Mouse (Mus musculus) left cerebral cortex, postnatal 10 days (tissue): ENCODE data around the gene Sf1. TPM values are rescaled to one million over a fixed set of nuclear protein-coding genes. Genes with fewer than 3 reads are reported as not detected.
A peak's percentile ranks its signal among the peaks of the same experiment; 100 is the strongest.

Source experiments
- DNase-seq, 2 experiments: peaks; one replicate each; pipeline ENCODE4 v3.0.0; 2021 to 2022; ENCODE audit warnings: low spot score in 2 of 2, mixed read lengths in 1 of 2; ENCODE audit errors: extremely low spot score in 1 of 2
- intact Hi-C: fragments of 180-260 bp; cut with DNase I; formaldehyde crosslinking; loops from one replicate; pipeline ENCODE4 v1.15.1; 2025
- microRNA-seq: library from miRNA; unstranded; fragments of <30 nt; microRNA quantifications from one replicate; pipeline ENCODE4 v1.2.0, GENCODE M21; 2022
- total RNA-seq, 2 experiments: library from RNA; stranded (reverse); gene quantifications; 2 replicates each; pipeline ENCODE4 v1.2.3; 2021

Sf1 gene
- total RNA-seq, 2 experiments from 2014 or later, result 178 to 194 TPM

GRCm38 (mm10) chr19:6426703-6427500, 63.4 kb downstream of the Sf1 start:
- peak in 1 of 2 experiments; percentile 57 for DNase-seq
- intact Hi-C loops, result no loop called here

Small RNA genes lying within 50 kb of the gene (microRNA-seq; reads per million reads assigned to microRNA genes)
- 8.3 reads per million, percentile 27 among the genes with 10 or more reads in this experiment for gene Mir6989

Other genes starting within 250 kb of the Sf1 start
- gene Sac3d1, start 245.0 kb upstream of the Sf1 start, total RNA-seq, result 10 to 100 TPM; 23.0 to 24.7 TPM
- gene Snx15, start 235.4 kb upstream of the Sf1 start, total RNA-seq, result 10 to 100 TPM; 39.1 to 41.3 TPM
- under 1 TPM in 1 of 2 experiments, not detected in 1; 0.43 TPM for gene Batf2, start 222.7 kb upstream of the Sf1 start, total RNA-seq
- gene Arl2, start 222.1 kb upstream of the Sf1 start, total RNA-seq, result 10 to 100 TPM; 58.2 to 59.9 TPM
- not detected for gene Majin, start 179.3 kb upstream of the Sf1 start, total RNA-seq
- gene Gpha2, start 137.3 kb upstream of the Sf1 start, total RNA-seq, result not detected
- gene Ppp2r5b, start 127.8 kb upstream of the Sf1 start, total RNA-seq, result 100 to 1,000 TPM; 214 to 224 TPM
- 10 to 100 TPM; 32.9 to 34.9 TPM for gene Atg2a, start 122.0 kb upstream of the Sf1 start, total RNA-seq
- 10 to 100 TPM; 45.0 to 49.0 TPM for gene Ehd1, start 87.0 kb upstream of the Sf1 start, total RNA-seq
- gene Cdc42bpg, start 57.2 kb upstream of the Sf1 start, total RNA-seq, result 1 to 10 TPM; 2.6 to 4.8 TPM
- gene Men1, start 28.7 kb upstream of the Sf1 start, total RNA-seq, result 10 to 100 TPM; 65.8 to 66.4 TPM
- 10 to 100 TPM; 72.1 to 80.9 TPM for gene Map4k2, start 22.6 kb upstream of the Sf1 start, total RNA-seq
- gene Pygm, start 20.7 kb downstream of the Sf1 start, total RNA-seq, result 10 to 100 TPM; 17.0 to 17.1 TPM
- 100 to 1,000 TPM; 179 to 190 TPM for gene Rasgrp2, start 35.6 kb downstream of the Sf1 start, total RNA-seq
- gene Nrxn2, start 55.0 kb downstream of the Sf1 start, total RNA-seq, result 100 to 1,000 TPM; 809 to 835 TPM
- gene Slc22a12, start 179.3 kb downstream of the Sf1 start, total RNA-seq, result under 1 TPM; 0.28 to 0.51 TPM